Mouse (Mus musculus): Measurements from ENCODE around the gene Ap4s1. TPM values are rescaled to one million over a fixed set of nuclear protein-coding genes. Genes with fewer than 3 reads are reported as not detected.
A peak's percentile ranks its signal among the peaks of the same experiment; 100 is the strongest.

Gene Ap4s1
- total RNA-seq, 1 experiment, result 11.0 TPM

DNA sequence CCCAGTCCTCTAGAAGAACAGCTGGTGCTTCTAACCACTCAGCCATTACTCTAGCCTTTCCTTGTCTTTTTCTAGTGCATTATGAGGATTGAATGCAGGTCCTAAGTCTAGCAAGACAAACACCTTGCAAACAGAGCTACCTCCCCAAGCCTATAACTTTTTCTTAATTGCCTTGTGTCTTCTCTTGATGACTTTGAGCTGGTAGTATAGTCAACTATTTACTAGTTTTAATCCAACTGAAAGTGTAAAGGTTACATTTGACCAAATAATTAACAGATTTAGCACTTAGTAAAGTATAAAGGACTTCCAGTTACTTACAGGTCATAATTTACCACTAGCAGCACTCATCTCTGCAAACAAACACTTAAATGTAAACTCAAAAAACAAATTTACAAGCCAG lies 27.8 kb upstream of the Ap4s1 start:
- Histone ChIP-seq H3K4me3 (ENCODE audit: insufficient read depth in 1 of 2, low read depth in 1 of 2, low read length in 2 of 2, poor library complexity in 1 of 2, severe bottlenecking in 1 of 2) (no peak overlapping the region), H3K4me1 (ENCODE audit: control insufficient read depth in 2 of 2, insufficient read depth in 2 of 2, low read length in 2 of 2, poor library complexity in 1 of 2) (peaks cover 3 to 5% of the 10 kb centered on the region in 2 experiments; a peak in 2 of 4 replicates), H3K9me3 (ENCODE audit: control insufficient read depth, insufficient read depth, low read depth, low read length) (no peaks in the 10 kb centered on the region), H3K9ac (ENCODE audit: insufficient read depth, low read depth, low read length, poor library complexity, severe bottlenecking) (no peak overlapping the region), H3K27ac (ENCODE audit: insufficient read depth, low read depth, low read length, poor library complexity, severe bottlenecking) (no peak overlapping the region), H3K36me3 (ENCODE audit: control insufficient read depth, insufficient read depth, low read length, poor library complexity, severe bottlenecking) (no peaks in the 10 kb centered on the region)
- DNase-seq (ENCODE audit: low read depth, low spot score), result no peak
- TF ChIP-seq ZNF384 (IDR thresholded peaks at IDR 0.05; ENCODE audit: low read depth, low read length) (no peak), ZC3H11A (IDR thresholded peaks at IDR 0.05; ENCODE audit: borderline replicate concordance, low read depth, low read length) (no peak), CHD2 (IDR thresholded peaks at IDR 0.05; ENCODE audit: low read depth, low read length) (no peak), MAFK (IDR thresholded peaks at IDR 0.05; ENCODE audit: insufficient read depth, low read depth, low read length) (no peak), HCFC1 (IDR thresholded peaks at IDR 0.05; ENCODE audit: borderline replicate concordance, insufficient read depth, low read length) (no peak)
- in situ Hi-C loops (cut with MboI; ENCODE audit: low sequenced_read_pairs in 2 of 2, unreplicated experiment in 2 of 2), result no loop called here

- Histone ChIP-seq H3K27ac (ENCODE audit: insufficient read depth, low read depth, low read length, poor library complexity, severe bottlenecking) (no peak overlapping the region), H3K4me3 (ENCODE audit: insufficient read depth in 1 of 2, low read depth in 1 of 2, low read length in 2 of 2, poor library complexity in 1 of 2, severe bottlenecking in 1 of 2) (no peak overlapping the region), H3K9ac (ENCODE audit: insufficient read depth, low read depth, low read length, poor library complexity, severe bottlenecking) (no peak overlapping the region), H3K9me3 (ENCODE audit: control insufficient read depth, insufficient read depth, low read depth, low read length) (no peaks in the 10 kb centered on the region), H3K4me1 (ENCODE audit: control insufficient read depth in 2 of 2, insufficient read depth in 2 of 2, low read length in 2 of 2, poor library complexity in 1 of 2) (peaks cover 3 to 5% of the 10 kb centered on the region in 2 experiments; a peak in 2 of 4 replicates), H3K36me3 (ENCODE audit: control insufficient read depth, insufficient read depth, low read length, poor library complexity, severe bottlenecking) (no peaks in the 10 kb centered on the region)
- no peak for DNase-seq (ENCODE audit: low read depth, low spot score)
- TF ChIP-seq MAFK (IDR thresholded peaks at IDR 0.05; ENCODE audit: insufficient read depth, low read depth, low read length), result no peak
- TF ChIP-seq ZC3H11A (IDR thresholded peaks at IDR 0.05; ENCODE audit: borderline replicate concordance, low read depth, low read length), result no peak
- TF ChIP-seq ZNF384 (IDR thresholded peaks at IDR 0.05; ENCODE audit: low read depth, low read length), result no peak
- TF ChIP-seq CHD2 (IDR thresholded peaks at IDR 0.05; ENCODE audit: low read depth, low read length), result no peak
- no peak for TF ChIP-seq HCFC1 (IDR thresholded peaks at IDR 0.05; ENCODE audit: borderline replicate concordance, insufficient read depth, low read length)
- in situ Hi-C loops (cut with MboI; ENCODE audit: low sequenced_read_pairs in 2 of 2, unreplicated experiment in 2 of 2), result no loop called here
These were observed 26.9 kb upstream of the Ap4s1 start for GRCm38 (mm10) chr12:51663908-51664307.

GRCm38 (mm10) chr12:51666708-51667430 lies 24.0 kb upstream of the Ap4s1 start:
- H3K9me3 ChIP-seq (ENCODE audit: control insufficient read depth, insufficient read depth, low read depth, low read length), result no peaks in the 10 kb centered on the region
- DNase-seq (ENCODE audit: low read depth, low spot score), result no peak
- H3K4me1 ChIP-seq (ENCODE audit: control insufficient read depth in 2 of 2, insufficient read depth in 2 of 2, low read length in 2 of 2, poor library complexity in 1 of 2), result peaks cover 8 to 12% of the 10 kb centered on the region in 2 experiments
- no peak for TF ChIP-seq ZC3H11A (IDR thresholded peaks at IDR 0.05; ENCODE audit: borderline replicate concordance, low read depth, low read length)
- no peak for TF ChIP-seq MAFK (IDR thresholded peaks at IDR 0.05; ENCODE audit: insufficient read depth, low read depth, low read length)
- TF ChIP-seq HCFC1 (IDR thresholded peaks at IDR 0.05; ENCODE audit: borderline replicate concordance, insufficient read depth, low read length), result no peak
- TF ChIP-seq ZNF384 (IDR thresholded peaks at IDR 0.05; ENCODE audit: low read depth, low read length), result no peak
- no peak for TF ChIP-seq CHD2 (IDR thresholded peaks at IDR 0.05; ENCODE audit: low read depth, low read length)
- no peaks in the 10 kb centered on the region for H3K36me3 ChIP-seq (ENCODE audit: control insufficient read depth, insufficient read depth, low read length, poor library complexity, severe bottlenecking)
- H3K4me3 ChIP-seq (ENCODE audit: insufficient read depth in 1 of 2, low read depth in 1 of 2, low read length in 2 of 2, poor library complexity in 1 of 2, severe bottlenecking in 1 of 2), result no peak overlapping the region
- in situ Hi-C loops (cut with MboI; ENCODE audit: low sequenced_read_pairs in 2 of 2, unreplicated experiment in 2 of 2), result no loop called here
- H3K9ac ChIP-seq (ENCODE audit: insufficient read depth, low read depth, low read length, poor library complexity, severe bottlenecking), result no peak overlapping the region
- no peak overlapping the region for H3K27ac ChIP-seq (ENCODE audit: insufficient read depth, low read depth, low read length, poor library complexity, severe bottlenecking)

DNA sequence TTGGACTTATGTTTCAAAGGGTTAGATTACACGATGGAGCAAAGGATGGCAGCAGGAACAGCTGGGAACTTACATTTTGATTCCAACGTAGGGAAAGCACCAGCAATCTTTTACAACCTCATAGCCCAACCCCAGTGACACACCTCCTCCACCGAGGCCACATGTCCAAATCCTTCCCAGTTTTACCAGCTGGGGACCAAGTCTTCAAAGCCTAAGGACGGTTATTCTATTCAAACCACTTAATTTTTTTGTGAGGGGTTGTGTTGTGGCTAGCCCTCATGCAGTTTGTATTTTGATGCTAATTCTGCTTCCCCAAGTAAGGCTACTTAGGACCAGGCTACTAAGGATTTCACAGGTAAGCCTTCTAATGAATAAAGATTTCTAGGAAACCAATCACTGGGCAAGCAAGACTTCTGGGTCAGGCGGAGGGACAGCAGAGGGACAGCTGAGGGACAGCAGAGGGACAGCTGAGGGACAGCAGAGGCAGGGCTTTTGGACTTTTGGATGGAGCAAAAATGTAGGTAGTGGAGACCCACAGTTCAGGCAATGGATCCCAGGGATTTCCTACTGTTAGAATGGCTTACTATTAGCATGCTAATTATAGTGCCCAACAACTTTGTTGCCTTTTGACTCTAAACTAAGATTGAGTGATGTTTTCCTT lies 19.5 kb upstream of the Ap4s1 start:
- Histone ChIP-seq H3K9me3 (ENCODE audit: control insufficient read depth, insufficient read depth, low read depth, low read length) (no peaks in the 10 kb centered on the region), H3K9ac (ENCODE audit: insufficient read depth, low read depth, low read length, poor library complexity, severe bottlenecking) (no peak overlapping the region), H3K4me1 (ENCODE audit: control insufficient read depth in 2 of 2, insufficient read depth in 2 of 2, low read length in 2 of 2, poor library complexity in 1 of 2) (peaks cover 5 to 17% of the 10 kb centered on the region in 2 experiments), H3K4me3 (ENCODE audit: insufficient read depth in 1 of 2, low read depth in 1 of 2, low read length in 2 of 2, poor library complexity in 1 of 2, severe bottlenecking in 1 of 2) (no peak overlapping the region), H3K27ac (ENCODE audit: insufficient read depth, low read depth, low read length, poor library complexity, severe bottlenecking) (peak overlapping the region; percentile 61; the same call in 1 of the 2 replicates), H3K36me3 (ENCODE audit: control insufficient read depth, insufficient read depth, low read length, poor library complexity, severe bottlenecking) (no peaks in the 10 kb centered on the region)
- TF ChIP-seq ZNF384 (IDR thresholded peaks at IDR 0.05; ENCODE audit: low read depth, low read length), result no peak
- TF ChIP-seq HCFC1 (IDR thresholded peaks at IDR 0.05; ENCODE audit: borderline replicate concordance, insufficient read depth, low read length), result no peak
- TF ChIP-seq CHD2 (IDR thresholded peaks at IDR 0.05; ENCODE audit: low read depth, low read length), result no peak
- TF ChIP-seq MAFK (IDR thresholded peaks at IDR 0.05; ENCODE audit: insufficient read depth, low read depth, low read length), result no peak
- TF ChIP-seq ZC3H11A (IDR thresholded peaks at IDR 0.05; ENCODE audit: borderline replicate concordance, low read depth, low read length), result no peak
- in situ Hi-C loops (cut with MboI; ENCODE audit: low sequenced_read_pairs in 2 of 2, unreplicated experiment in 2 of 2), result no loop called here
- DNase-seq (ENCODE audit: low read depth, low spot score), result no peak

All from ES-E14 (cell line).